Mouse (Mus musculus): ENCODE results near the gene Lrrc8e. TPM values are rescaled to one million over a fixed set of nuclear protein-coding genes. Genes with fewer than 3 reads are reported as not detected.

Gene Lrrc8e
- polyA plus RNA-seq, 1 experiment, result not detected

DNA sequence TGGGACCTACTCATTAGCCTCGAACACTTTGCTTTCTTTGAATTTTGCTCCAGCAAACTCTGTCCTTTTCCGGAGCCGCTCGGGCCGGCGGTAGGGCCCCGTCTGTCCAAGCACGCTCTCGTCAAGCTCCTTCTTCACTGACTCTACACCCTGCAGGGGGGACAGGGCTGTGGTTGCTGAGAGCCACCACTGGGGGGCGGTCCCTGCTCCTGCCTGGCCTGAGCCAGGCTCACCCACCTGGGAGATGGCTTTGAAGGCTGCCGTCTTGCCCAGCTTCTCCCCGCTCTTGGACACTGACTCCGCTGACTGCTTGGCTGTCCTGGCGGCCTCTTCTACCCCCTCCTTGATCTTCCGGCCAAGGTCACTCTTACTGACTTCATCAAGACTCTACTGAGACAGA lies 41.0 kb downstream of the Lrrc8e start:
- Histone ChIP-seq H3K4me3 (replicated peaks) (no peak overlapping the region), H3K9me3 (no peaks in the 10 kb centered on the region), H3K27me3 (replicated peaks) (no peaks in the 10 kb centered on the region), H3K36me3 (replicated peaks; ENCODE audit: low read length) (peaks cover 97% of the 10 kb centered on the region), H3K4me1 (peaks cover 16% of the 10 kb centered on the region)
- TF ChIP-seq FLI1 (IDR thresholded peaks at IDR 0.05; ENCODE audit: low read length) (no peak), GATA1 (IDR thresholded peaks at IDR 0.05; ENCODE audit: borderline replicate concordance, low read length) (no peak)

DNA sequence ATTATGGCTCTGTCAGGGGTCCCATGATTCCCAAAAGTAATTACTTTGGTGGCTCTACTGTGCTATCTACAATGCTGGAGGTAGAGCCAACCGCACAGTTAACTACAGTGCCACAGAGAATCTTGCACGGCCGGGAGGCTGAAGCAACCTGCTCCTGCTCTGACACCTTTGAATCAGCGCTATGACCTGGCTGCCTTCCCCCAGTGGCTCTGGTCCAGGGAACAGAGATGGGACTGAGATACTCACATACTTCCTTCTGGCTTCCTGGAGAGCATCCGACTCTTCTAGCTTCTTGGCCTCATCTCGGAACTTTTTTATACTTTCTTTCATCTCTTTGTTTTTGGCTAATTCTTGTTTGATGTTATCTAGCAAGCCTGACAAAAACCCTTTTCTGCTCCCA lies 43.0 kb downstream of the Lrrc8e start:
- Histone ChIP-seq H3K4me3 (replicated peaks) (no peak overlapping the region), H3K4me1 (peaks cover 18% of the 10 kb centered on the region), H3K36me3 (replicated peaks; ENCODE audit: low read length) (peaks cover 94% of the 10 kb centered on the region), H3K9me3 (no peaks in the 10 kb centered on the region), H3K27me3 (replicated peaks) (no peaks in the 10 kb centered on the region)
- TF ChIP-seq FLI1 (IDR thresholded peaks at IDR 0.05; ENCODE audit: low read length), result no peak
- TF ChIP-seq GATA1 (IDR thresholded peaks at IDR 0.05; ENCODE audit: borderline replicate concordance, low read length), result no peak

DNA sequence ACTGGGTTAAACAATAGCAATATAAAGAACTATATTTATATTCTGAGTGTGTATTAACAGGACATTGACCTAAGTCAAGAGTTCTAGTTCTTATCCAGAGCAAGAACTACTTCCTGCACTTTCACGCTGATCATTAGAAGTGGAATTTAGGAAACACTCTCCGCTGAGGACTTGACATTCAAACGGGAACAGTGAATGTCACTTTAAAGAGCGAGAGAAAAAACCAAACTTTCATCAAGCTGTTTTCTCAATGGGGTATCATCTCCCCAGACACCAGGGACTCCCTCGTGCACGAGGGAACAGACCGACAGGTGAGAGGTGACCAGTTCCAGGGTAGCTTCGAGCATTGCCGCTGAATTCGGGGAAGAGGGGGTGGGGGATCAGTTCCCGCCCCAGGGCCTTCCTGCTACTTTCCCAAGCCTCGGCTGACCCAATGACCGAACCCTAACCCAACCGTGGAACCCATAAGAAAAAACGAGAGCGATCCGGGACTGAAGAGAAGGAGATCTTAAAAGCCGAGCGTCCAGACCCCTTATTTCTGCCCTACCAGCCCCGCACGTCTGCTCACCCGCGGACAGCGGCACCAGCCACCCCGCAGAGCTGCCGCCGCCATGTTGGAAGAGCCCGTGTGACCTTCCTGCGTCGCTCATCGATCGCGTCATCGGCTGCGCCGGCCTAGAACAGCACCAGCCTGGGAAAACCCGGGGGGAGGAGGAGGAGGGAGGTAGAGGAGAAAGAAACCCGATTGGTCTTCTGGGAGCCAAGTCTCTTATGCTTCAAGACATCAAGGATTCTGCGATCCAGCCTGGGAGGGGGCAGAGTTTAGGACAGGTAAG lies 48.9 kb downstream of the Lrrc8e start, which contains the start of gene Timm44:
TSS of gene Timm44 (minus strand) at position 639 of the 836 bp plus-strand sequence.
- Histone ChIP-seq H3K4me3 (replicated peaks) (peak within 1 kb of the TSS; percentile 95), H3K4me1 (peaks cover 35% of the 10 kb centered on the region), H3K27me3 (replicated peaks) (no peaks in the 10 kb centered on the region), H3K36me3 (replicated peaks; ENCODE audit: low read length) (peaks cover 35% of the 10 kb centered on the region), H3K9me3 (no peaks in the 10 kb centered on the region)
- TF ChIP-seq FLI1 (IDR thresholded peaks at IDR 0.05; ENCODE audit: low read length), result no peak
- TF ChIP-seq GATA1 (IDR thresholded peaks at IDR 0.05; ENCODE audit: borderline replicate concordance, low read length), result no peak

DNA sequence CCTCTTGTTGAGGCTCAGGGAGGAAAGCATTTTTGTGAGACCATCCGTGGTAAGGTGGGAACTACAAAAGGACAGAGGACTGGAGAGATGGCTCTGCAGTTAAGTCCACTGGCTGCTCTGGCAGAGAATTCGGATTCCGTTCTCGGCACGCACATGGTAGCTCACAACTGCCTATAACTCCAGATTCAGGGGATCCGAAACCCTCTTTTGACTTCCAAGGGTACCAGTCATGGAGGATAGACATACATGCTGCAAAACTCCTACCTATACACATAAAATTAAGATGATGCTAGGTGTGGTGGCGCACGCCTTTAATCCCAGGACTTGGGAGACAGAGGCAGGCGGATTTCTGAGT lies 49.5 kb downstream of the Lrrc8e start:
- TF ChIP-seq FLI1 (IDR thresholded peaks at IDR 0.05; ENCODE audit: low read length), result no peak
- no peak for TF ChIP-seq GATA1 (IDR thresholded peaks at IDR 0.05; ENCODE audit: borderline replicate concordance, low read length)
- peaks cover 37% of the 10 kb centered on the region for H3K4me1 ChIP-seq
- no peaks in the 10 kb centered on the region for H3K9me3 ChIP-seq
- H3K4me3 ChIP-seq (replicated peaks), result peak overlapping the region; percentile 95
- no peaks in the 10 kb centered on the region for H3K27me3 ChIP-seq (replicated peaks)
- H3K36me3 ChIP-seq (replicated peaks; ENCODE audit: low read length), result peaks cover 31% of the 10 kb centered on the region

Other genes with a start within 250 kb of the Lrrc8e start
- gene Cd209f, start 121.0 kb upstream of the Lrrc8e start, polyA plus RNA-seq (2012; ENCODE audit: insufficient read depth, low replicate concordance), result not detected in 2 replicates
- not detected in 2 replicates for gene Cd209g, start 92.7 kb upstream of the Lrrc8e start, polyA plus RNA-seq (2012; ENCODE audit: insufficient read depth, low replicate concordance)
- 12.6 and 12.9 TPM in 2 replicates for gene Evi5l, start 60.3 kb upstream of the Lrrc8e start, polyA plus RNA-seq (2012; ENCODE audit: insufficient read depth, low replicate concordance)
- 0.22 TPM in 1 of 2 replicates, not detected in the other for gene Prr36, start 9.4 kb upstream of the Lrrc8e start, polyA plus RNA-seq (2012; ENCODE audit: insufficient read depth, low replicate concordance)
- 92.1 and 123 TPM in 2 replicates for gene Map2k7, start 11.9 kb downstream of the Lrrc8e start, polyA plus RNA-seq (2012; ENCODE audit: insufficient read depth, low replicate concordance)
- gene Gm49320, start 12.0 kb downstream of the Lrrc8e start, polyA plus RNA-seq (2012; ENCODE audit: insufficient read depth, low replicate concordance), result 12.4 TPM in 1 of 2 replicates, not detected in the other
- 35.3 and 93.0 TPM in 2 replicates for gene Tgfbr3l, start 21.4 kb downstream of the Lrrc8e start, polyA plus RNA-seq (2012; ENCODE audit: insufficient read depth, low replicate concordance)
- gene Snapc2, start 26.3 kb downstream of the Lrrc8e start, polyA plus RNA-seq (2012; ENCODE audit: insufficient read depth, low replicate concordance), result 62.0 and 69.9 TPM in 2 replicates
- 4.9 and 6.9 TPM in 2 replicates for gene Ctxn1, start 32.4 kb downstream of the Lrrc8e start, polyA plus RNA-seq (2012; ENCODE audit: insufficient read depth, low replicate concordance)
- 14.2 and 43.5 TPM in 2 replicates for gene Timm44, start 49.1 kb downstream of the Lrrc8e start, polyA plus RNA-seq (2012; ENCODE audit: insufficient read depth, low replicate concordance)
- 3.3 TPM in 1 of 2 replicates, not detected in the other for gene Ccl25, start 98.4 kb downstream of the Lrrc8e start, polyA plus RNA-seq (2012; ENCODE audit: insufficient read depth, low replicate concordance)
- gene Elavl1, start 98.6 kb downstream of the Lrrc8e start, polyA plus RNA-seq (2012; ENCODE audit: insufficient read depth, low replicate concordance), result 25.6 and 41.2 TPM in 2 replicates